Mouse (Mus musculus): ENCODE measurements around the gene Cyb561a3. TPM values are rescaled to one million over a fixed set of nuclear protein-coding genes. Genes with fewer than 3 reads are reported as not detected.

Gene Cyb561a3
- total and polyA plus RNA-seq, 3 experiments: 8.2 to 23.1 (median 18.0) TPM

- H3K4me3 ChIP-seq (ENCODE audit: low read depth, low read length): no peak overlapping the region
- H3K9me3 ChIP-seq (replicated peaks): no peaks in the 10 kb centered on the region
- no peak for ATAC-seq (ENCODE audit: extremely low read depth, insufficient number of reproducible peaks, low FRiP score, poor library complexity, severe bottlenecking)
- no peaks in the 10 kb centered on the region for H3K27me3 ChIP-seq (ENCODE audit: insufficient read depth, low read length)
- no peak for TF ChIP-seq GATA1 (IDR thresholded peaks at IDR 0.05; ENCODE audit: borderline replicate concordance, low read length)
- no peak for TF ChIP-seq GATA2 (IDR thresholded peaks at IDR 0.05; ENCODE audit: borderline replicate concordance, low read depth, low read length)
- no peak for TF ChIP-seq TAL1 (conservative IDR thresholded peaks at IDR 0.05; ENCODE audit: low read depth, low read length)
- TF ChIP-seq CTCF (IDR thresholded peaks at IDR 0.05; ENCODE audit: low read depth, low read length): no peak
- TF ChIP-seq POLR2AphosphoS5 (IDR thresholded peaks at IDR 0.05; ENCODE audit: insufficient replicate concordance, low read depth, low read length): no peak
- peaks cover 70% of the 10 kb centered on the region for H3K36me3 ChIP-seq (replicated peaks)
- H3K4me1 ChIP-seq (ENCODE audit: insufficient read depth, low read depth, low read length): peaks cover 31% of the 10 kb centered on the region
- no peak for DNase-seq (ENCODE audit: low spot score)
Measured at GRCm38 (mm10) chr19:10599648-10600047, 22.7 kb downstream of the Cyb561a3 start.

- no peak for TF ChIP-seq TAL1 (conservative IDR thresholded peaks at IDR 0.05; ENCODE audit: low read depth, low read length)
- no peak for TF ChIP-seq CTCF (IDR thresholded peaks at IDR 0.05; ENCODE audit: low read depth, low read length)
- TF ChIP-seq GATA2 (IDR thresholded peaks at IDR 0.05; ENCODE audit: borderline replicate concordance, low read depth, low read length): no peak
- TF ChIP-seq POLR2AphosphoS5 (IDR thresholded peaks at IDR 0.05; ENCODE audit: insufficient replicate concordance, low read depth, low read length): no peak
- no peak for TF ChIP-seq GATA1 (IDR thresholded peaks at IDR 0.05; ENCODE audit: borderline replicate concordance, low read length)
- Histone ChIP-seq H3K4me1 (ENCODE audit: insufficient read depth, low read depth, low read length) (peaks cover 42% of the 10 kb centered on the region), H3K9me3 (replicated peaks) (no peaks in the 10 kb centered on the region), H3K27me3 (ENCODE audit: insufficient read depth, low read length) (no peaks in the 10 kb centered on the region), H3K4me3 (ENCODE audit: low read depth, low read length) (peak overlapping the region; percentile 52; the same call in 1 of the 2 replicates), H3K36me3 (replicated peaks) (peaks cover 51% of the 10 kb centered on the region)
- ATAC-seq (ENCODE audit: extremely low read depth, insufficient number of reproducible peaks, low FRiP score, poor library complexity, severe bottlenecking) (no peak), DNase-seq (ENCODE audit: low spot score) (no peak)
Measured at GRCm38 (mm10) chr19:10602247-10602769, 25.3 kb downstream of the Cyb561a3 start.

GRCm38 (mm10) chr19:10602787-10603186, 25.8 kb downstream of the Cyb561a3 start:
- H3K4me3 ChIP-seq (ENCODE audit: low read depth, low read length): peak overlapping the region; percentile 52; the same call in 1 of the 2 replicates

GRCm38 (mm10) chr19:10603660-10604523, 26.9 kb downstream of the Cyb561a3 start:
- no peak for ATAC-seq (ENCODE audit: extremely low read depth, insufficient number of reproducible peaks, low FRiP score, poor library complexity, severe bottlenecking)
- DNase-seq (ENCODE audit: low spot score): no peak

More at GRCm38 (mm10) chr19:10602787-10603186, 25.8 kb downstream of the Cyb561a3 start:
- Histone ChIP-seq H3K27me3 (ENCODE audit: insufficient read depth, low read length) (no peaks in the 10 kb centered on the region), H3K36me3 (replicated peaks) (peaks cover 52% of the 10 kb centered on the region), H3K9me3 (replicated peaks) (no peaks in the 10 kb centered on the region), H3K4me1 (ENCODE audit: insufficient read depth, low read depth, low read length) (peaks cover 46% of the 10 kb centered on the region)
- peak; percentile 67 for DNase-seq (ENCODE audit: low spot score)
- TF ChIP-seq GATA2 (IDR thresholded peaks at IDR 0.05; ENCODE audit: borderline replicate concordance, low read depth, low read length) (no peak), CTCF (IDR thresholded peaks at IDR 0.05; ENCODE audit: low read depth, low read length) (peak; percentile 65; the same call in 1 of the 2 replicates), GATA1 (IDR thresholded peaks at IDR 0.05; ENCODE audit: borderline replicate concordance, low read length) (no peak)
- ATAC-seq (ENCODE audit: extremely low read depth, insufficient number of reproducible peaks, low FRiP score, poor library complexity, severe bottlenecking): peak; percentile 35; the same call in 1 of the 2 replicates

GRCm38 (mm10) chr19:10604534-10604933, 27.6 kb downstream of the Cyb561a3 start:
- Histone ChIP-seq H3K4me1 (ENCODE audit: insufficient read depth, low read depth, low read length) (peaks cover 58% of the 10 kb centered on the region), H3K27me3 (ENCODE audit: insufficient read depth, low read length) (no peaks in the 10 kb centered on the region), H3K4me3 (ENCODE audit: low read depth, low read length) (peak overlapping the region; percentile 90), H3K9me3 (replicated peaks) (no peaks in the 10 kb centered on the region), H3K36me3 (replicated peaks) (peaks cover 52% of the 10 kb centered on the region)
- DNase-seq (ENCODE audit: low spot score): no peak
- TF ChIP-seq TAL1 (conservative IDR thresholded peaks at IDR 0.05; ENCODE audit: low read depth, low read length): no peak
- TF ChIP-seq GATA2 (IDR thresholded peaks at IDR 0.05; ENCODE audit: borderline replicate concordance, low read depth, low read length): no peak
- TF ChIP-seq GATA1 (IDR thresholded peaks at IDR 0.05; ENCODE audit: borderline replicate concordance, low read length): no peak
- TF ChIP-seq CTCF (IDR thresholded peaks at IDR 0.05; ENCODE audit: low read depth, low read length): no peak
- no peak for TF ChIP-seq POLR2AphosphoS5 (IDR thresholded peaks at IDR 0.05; ENCODE audit: insufficient replicate concordance, low read depth, low read length)
- ATAC-seq (ENCODE audit: extremely low read depth, insufficient number of reproducible peaks, low FRiP score, poor library complexity, severe bottlenecking): no peak

More at GRCm38 (mm10) chr19:10603660-10604523, 26.9 kb downstream of the Cyb561a3 start:
- H3K9me3 ChIP-seq (replicated peaks): no peaks in the 10 kb centered on the region
- H3K4me1 ChIP-seq (ENCODE audit: insufficient read depth, low read depth, low read length): peaks cover 55% of the 10 kb centered on the region
- peaks cover 52% of the 10 kb centered on the region for H3K36me3 ChIP-seq (replicated peaks)
- no peaks in the 10 kb centered on the region for H3K27me3 ChIP-seq (ENCODE audit: insufficient read depth, low read length)
- TF ChIP-seq GATA2 (IDR thresholded peaks at IDR 0.05; ENCODE audit: borderline replicate concordance, low read depth, low read length) (no peak), POLR2AphosphoS5 (IDR thresholded peaks at IDR 0.05; ENCODE audit: insufficient replicate concordance, low read depth, low read length) (no peak), TAL1 (conservative IDR thresholded peaks at IDR 0.05; ENCODE audit: low read depth, low read length) (no peak), CTCF (IDR thresholded peaks at IDR 0.05; ENCODE audit: low read depth, low read length) (no peak), GATA1 (IDR thresholded peaks at IDR 0.05; ENCODE audit: borderline replicate concordance, low read length) (no peak)
- H3K4me3 ChIP-seq (ENCODE audit: low read depth, low read length): peak overlapping the region; percentile 36; the same call in 1 of the 2 replicates

GRCm38 (mm10) chr19:10605293-10605900, 28.4 kb downstream of the Cyb561a3 start, which contains the start of the genes Ddb1 and Tkfc:
Gene Ddb1 (plus strand): TSS chr19:10605327.
Gene Tkfc (minus strand): TSS chr19:10605654.
- Histone ChIP-seq H3K4me1 (ENCODE audit: insufficient read depth, low read depth, low read length) (peaks cover 63% of the 10 kb centered on the region), H3K36me3 (replicated peaks) (peaks cover 52% of the 10 kb centered on the region), H3K4me3 (ENCODE audit: low read depth, low read length) (peak within 1 kb of the TSS; percentile 90), H3K27me3 (ENCODE audit: insufficient read depth, low read length) (no peaks in the 10 kb centered on the region), H3K9me3 (replicated peaks) (no peaks in the 10 kb centered on the region)
- no peak for TF ChIP-seq POLR2AphosphoS5 (IDR thresholded peaks at IDR 0.05; ENCODE audit: insufficient replicate concordance, low read depth, low read length)
- TF ChIP-seq GATA1 (IDR thresholded peaks at IDR 0.05; ENCODE audit: borderline replicate concordance, low read length): no peak
- TF ChIP-seq CTCF (IDR thresholded peaks at IDR 0.05; ENCODE audit: low read depth, low read length): no peak
- TF ChIP-seq TAL1 (conservative IDR thresholded peaks at IDR 0.05; ENCODE audit: low read depth, low read length): no peak
- TF ChIP-seq GATA2 (IDR thresholded peaks at IDR 0.05; ENCODE audit: borderline replicate concordance, low read depth, low read length): no peak
- ATAC-seq (ENCODE audit: extremely low read depth, insufficient number of reproducible peaks, low FRiP score, poor library complexity, severe bottlenecking) (peak; percentile 93), DNase-seq (ENCODE audit: low spot score) (peak; percentile 91)

All from G1E (cell line).